Mouse (Mus musculus) c-Kit-positive CD71-positive TER-119-negative erythroid progenitor cells, embryonic 14.5 days (primary cell): ENCODE results near the gene Rpp25l.
"Not testable (repeated sequence)": the region's sequence is repeated elsewhere in the genome, so short reads cannot be mapped to it uniquely, and the experiment has no call there.

Source experiments
- DNase-seq: peaks from one replicate; pipeline ENCODE4 v3.0.0-alpha.2; 2013; ENCODE audit warnings: low read depth

The Rpp25l gene

GRCm38 (mm10) chr4:41696930-41697841 is 16.1 kb downstream of the Rpp25l start, which contains the start of gene Cntfr:
Gene Cntfr, minus strand, starts transcription at chr4:41697089.
- peak; percentile 44 for DNase-seq

GRCm38 (mm10) chr4:41696452-41696851 is 16.9 kb downstream of the Rpp25l start:
- DNase-seq: not testable (repeated sequence)

GRCm38 (mm10) chr4:41695800-41696199 is 17.5 kb downstream of the Rpp25l start:
- not testable (repeated sequence) for DNase-seq

GRCm38 (mm10) chr4:41693511-41693910 is 19.8 kb downstream of the Rpp25l start:
- DNase-seq: not testable (repeated sequence)

- DNase-seq: not testable (repeated sequence)
Measured at GRCm38 (mm10) chr4:41690014-41690413, 23.3 kb downstream of the Rpp25l start.

GRCm38 (mm10) chr4:41688562-41688961 is 24.8 kb downstream of the Rpp25l start:
- DNase-seq: not testable (repeated sequence)

GRCm38 (mm10) chr4:41685882-41686492 is 27.3 kb downstream of the Rpp25l start:
- DNase-seq: not testable (repeated sequence)

GRCm38 (mm10) chr4:41684931-41685453 is 28.3 kb downstream of the Rpp25l start:
- not testable (repeated sequence) for DNase-seq

GRCm38 (mm10) chr4:41684131-41684930 is 29.0 kb downstream of the Rpp25l start:
- DNase-seq: not testable (repeated sequence)

GRCm38 (mm10) chr4:41683303-41683702 is 30.0 kb downstream of the Rpp25l start:
- DNase-seq: not testable (repeated sequence)

GRCm38 (mm10) chr4:41682789-41683188 is 30.5 kb downstream of the Rpp25l start:
- no peak for DNase-seq

GRCm38 (mm10) chr4:41681947-41682346 is 31.4 kb downstream of the Rpp25l start:
- no peak for DNase-seq

- DNase-seq: no peak
Measured at GRCm38 (mm10) chr4:41681176-41681575, 32.2 kb downstream of the Rpp25l start.

- no peak for DNase-seq
Measured at GRCm38 (mm10) chr4:41679291-41679690, 34.0 kb downstream of the Rpp25l start.

- no peak for DNase-seq
Measured at GRCm38 (mm10) chr4:41678863-41679262, 34.5 kb downstream of the Rpp25l start.

GRCm38 (mm10) chr4:41677006-41677629 is 36.2 kb downstream of the Rpp25l start:
- DNase-seq: no peak

- no peak for DNase-seq
Measured at GRCm38 (mm10) chr4:41676248-41677005, 36.9 kb downstream of the Rpp25l start.

GRCm38 (mm10) chr4:41673186-41673585 is 40.1 kb downstream of the Rpp25l start:
- no peak for DNase-seq

- no peak for DNase-seq
Measured at GRCm38 (mm10) chr4:41672522-41672963, 40.8 kb downstream of the Rpp25l start.

- DNase-seq: no peak
Measured at GRCm38 (mm10) chr4:41671963-41672480, 41.3 kb downstream of the Rpp25l start.
